Mouse (Mus musculus): ENCODE measurements at regions not wholly inside any gene's neighbourhood (a gene's known extent, or its start where the extent isn't known, plus 50 kb on each side); places are given as distances from the start of the nearest gene placed in this dataset.

DNA sequence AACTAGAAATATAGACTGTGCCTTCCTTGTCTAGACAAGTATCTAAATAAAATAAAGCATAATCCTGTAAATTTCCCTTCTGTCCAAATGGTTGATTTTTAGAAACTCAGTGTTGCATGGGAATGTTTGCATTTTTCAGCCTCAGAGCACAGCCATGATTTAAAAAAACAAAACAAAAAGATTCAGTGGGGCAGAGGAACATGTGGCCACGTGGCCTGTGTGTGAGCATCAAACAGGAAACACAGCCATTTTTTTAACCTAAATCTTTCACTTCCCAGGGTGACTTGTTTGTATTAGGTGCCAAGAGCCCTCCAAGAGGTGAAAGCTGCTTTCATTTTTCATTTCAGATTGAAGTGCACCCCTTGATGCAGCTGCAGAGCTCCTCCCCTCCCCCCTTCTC lies 349.5 kb downstream of the Cd109 start:
- H3K27me3 ChIP-seq (ENCODE audit: low read depth, poor library complexity, severe bottlenecking): no peaks in the 10 kb centered on the region
- H3K9me3 ChIP-seq (replicated peaks): no peaks in the 10 kb centered on the region
- H3K27ac ChIP-seq: peak overlapping the region; percentile 71
- H3K4me3 ChIP-seq: no peak overlapping the region
- H3K4me1 ChIP-seq: peaks cover 6% of the 10 kb centered on the region; the same call in 1 of the 2 replicates
- H3K36me3 ChIP-seq: no peaks in the 10 kb centered on the region
- 33% methylated on average over 1 of the region's 1 CpGs for WGBS
- no peak for DNase-seq (ENCODE audit: low spot score)

DNA sequence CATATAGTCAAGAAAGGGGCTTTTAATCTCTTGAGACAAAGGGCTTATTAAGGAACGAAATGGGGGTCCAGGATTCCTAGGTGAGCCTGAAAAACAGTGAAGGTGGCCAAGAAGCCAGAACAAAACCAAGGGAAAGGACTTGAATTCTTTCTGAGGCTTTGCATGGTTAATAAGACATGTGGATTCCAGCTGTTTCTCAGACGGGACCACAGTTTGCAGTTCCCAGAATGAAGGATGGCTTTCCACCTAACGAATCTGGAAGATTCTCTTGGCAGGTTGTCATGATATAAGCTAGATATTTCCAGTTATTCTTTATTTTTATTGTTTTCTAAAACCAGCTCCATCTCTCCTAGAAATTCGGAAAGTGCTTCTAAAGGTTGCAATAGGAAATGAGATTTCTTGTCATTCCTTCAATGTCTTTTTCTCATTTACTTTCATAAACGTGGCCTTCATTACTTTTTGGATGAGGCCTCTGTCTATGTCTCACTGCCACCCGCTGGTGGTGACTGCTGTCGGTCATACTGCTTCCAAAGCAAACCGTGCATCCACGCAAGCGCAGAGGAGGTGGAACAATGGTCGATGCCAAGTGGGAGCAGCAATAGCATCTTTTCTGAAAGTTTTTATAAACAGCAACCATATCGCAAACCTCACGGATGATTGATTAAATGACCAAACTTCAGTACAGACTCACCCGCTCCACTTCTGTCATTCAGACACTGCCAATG lies 350.0 kb downstream of the Cd109 start:
- Histone ChIP-seq H3K9me3 (replicated peaks) (no peaks in the 10 kb centered on the region), H3K27me3 (ENCODE audit: low read depth, poor library complexity, severe bottlenecking) (no peaks in the 10 kb centered on the region), H3K36me3 (no peaks in the 10 kb centered on the region), H3K27ac (peak overlapping the region; percentile 71), H3K4me3 (no peak overlapping the region), H3K4me1 (peaks cover 6% of the 10 kb centered on the region; the same call in 1 of the 2 replicates)
- 74% methylated on average over 14 of the region's 14 CpGs for WGBS
- DNase-seq (ENCODE audit: low spot score): no peak

- H3K9me3 ChIP-seq (replicated peaks): no peaks in the 10 kb centered on the region
- no peaks in the 10 kb centered on the region for H3K27me3 ChIP-seq (ENCODE audit: low read depth, poor library complexity, severe bottlenecking)
- H3K36me3 ChIP-seq: no peaks in the 10 kb centered on the region
- H3K27ac ChIP-seq: no peak overlapping the region
- no peak for DNase-seq (ENCODE audit: low spot score)
- no peaks in the 10 kb centered on the region for H3K4me1 ChIP-seq
- WGBS: 87% methylated on average over 3 of the region's 3 CpGs
- no peak overlapping the region for H3K4me3 ChIP-seq
These were observed 356.4 kb downstream of the Cd109 start for GRCm38 (mm10) chr9:78971731-78972130.

DNA sequence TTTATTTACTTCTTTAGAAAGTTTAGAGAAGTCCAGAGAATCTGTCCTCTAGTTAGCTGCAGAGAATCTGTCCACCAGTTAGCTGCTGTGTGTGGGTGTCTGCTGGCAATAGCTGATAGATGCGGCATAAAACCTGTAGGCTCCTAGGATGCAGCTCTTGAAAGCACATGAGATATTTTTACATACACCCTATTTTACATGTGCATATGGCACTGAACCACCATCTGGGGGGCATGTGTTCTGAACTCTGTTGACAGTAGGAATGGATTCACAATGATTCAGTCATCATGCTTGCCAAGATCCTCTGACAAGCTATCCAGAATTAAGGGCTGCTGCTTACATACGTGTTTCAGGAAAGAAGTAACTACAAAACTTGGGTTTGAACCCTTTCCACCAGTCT lies 368.4 kb downstream of the Cd109 start:
- Histone ChIP-seq H3K36me3 (no peaks in the 10 kb centered on the region), H3K4me1 (no peaks in the 10 kb centered on the region), H3K9me3 (replicated peaks) (no peaks in the 10 kb centered on the region), H3K27ac (no peak overlapping the region), H3K4me3 (no peak overlapping the region), H3K27me3 (ENCODE audit: low read depth, poor library complexity, severe bottlenecking) (no peaks in the 10 kb centered on the region)
- WGBS: 88% methylated on average over 2 of the region's 2 CpGs
- DNase-seq (ENCODE audit: low spot score): no peak

GRCm38 (mm10) chr9:78985184-78985864 lies 370.0 kb downstream of the Cd109 start:
- H3K36me3 ChIP-seq: no peaks in the 10 kb centered on the region
- no peaks in the 10 kb centered on the region for H3K9me3 ChIP-seq (replicated peaks)
- H3K4me1 ChIP-seq: no peaks in the 10 kb centered on the region
- DNase-seq (ENCODE audit: low spot score): no peak
- WGBS: 86% methylated on average over 5 of the region's 5 CpGs
- no peak overlapping the region for H3K27ac ChIP-seq
- H3K4me3 ChIP-seq: no peak overlapping the region
- no peaks in the 10 kb centered on the region for H3K27me3 ChIP-seq (ENCODE audit: low read depth, poor library complexity, severe bottlenecking)

DNA sequence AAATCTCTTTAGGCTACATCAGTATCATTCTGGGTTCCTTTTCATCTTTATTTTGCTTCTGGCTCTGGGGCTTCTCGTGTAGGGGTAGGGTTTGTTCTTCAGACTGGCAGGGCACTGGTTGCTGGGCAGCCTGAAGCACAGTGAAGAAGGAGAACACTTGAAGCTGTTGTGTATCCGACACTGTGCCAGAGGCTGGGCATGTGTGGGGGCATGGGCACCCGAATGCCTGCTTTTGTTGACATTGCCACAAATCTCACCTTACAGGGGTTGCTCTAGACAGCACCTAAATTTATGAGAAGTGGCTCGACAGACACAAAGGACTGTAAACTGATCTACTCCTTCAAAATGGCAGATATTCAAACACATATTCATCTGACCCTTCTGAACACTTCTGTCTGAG lies 376.0 kb downstream of the Cd109 start:
- no peaks in the 10 kb centered on the region for H3K27me3 ChIP-seq (ENCODE audit: low read depth, poor library complexity, severe bottlenecking)
- no peak overlapping the region for H3K4me3 ChIP-seq
- no peak for DNase-seq (ENCODE audit: low spot score)
- H3K9me3 ChIP-seq (replicated peaks): no peaks in the 10 kb centered on the region
- H3K4me1 ChIP-seq: no peaks in the 10 kb centered on the region
- whole genome bisulfite sequencing: 67% methylated on average over 4 of the region's 4 CpGs
- H3K27ac ChIP-seq: no peak overlapping the region
- no peaks in the 10 kb centered on the region for H3K36me3 ChIP-seq

DNA sequence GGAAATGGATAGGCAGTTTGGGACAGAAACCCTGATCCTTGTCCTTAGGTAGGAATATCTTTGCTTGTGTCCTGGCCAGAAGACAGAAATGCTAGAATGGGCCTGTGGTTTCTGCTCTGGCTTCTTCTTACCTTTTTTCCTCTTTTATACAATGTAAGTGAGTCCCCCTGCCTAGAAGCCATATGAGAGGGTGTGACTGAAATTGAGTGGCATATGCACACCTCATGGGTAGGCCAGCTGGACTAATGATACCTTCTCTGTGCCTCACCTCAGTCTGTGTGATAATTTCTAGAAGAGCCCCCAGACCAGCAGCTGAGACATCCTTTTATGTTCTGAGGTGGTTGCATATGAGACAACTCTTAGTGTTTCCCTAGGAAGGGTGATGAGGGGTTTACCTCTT lies 385.7 kb downstream of the Cd109 start:
- Histone ChIP-seq H3K27ac (no peak overlapping the region), H3K4me1 (no peaks in the 10 kb centered on the region), H3K9me3 (replicated peaks) (no peaks in the 10 kb centered on the region), H3K4me3 (no peak overlapping the region), H3K27me3 (ENCODE audit: low read depth, poor library complexity, severe bottlenecking) (no peaks in the 10 kb centered on the region), H3K36me3 (no peaks in the 10 kb centered on the region)
- no peak for DNase-seq (ENCODE audit: low spot score)

DNA sequence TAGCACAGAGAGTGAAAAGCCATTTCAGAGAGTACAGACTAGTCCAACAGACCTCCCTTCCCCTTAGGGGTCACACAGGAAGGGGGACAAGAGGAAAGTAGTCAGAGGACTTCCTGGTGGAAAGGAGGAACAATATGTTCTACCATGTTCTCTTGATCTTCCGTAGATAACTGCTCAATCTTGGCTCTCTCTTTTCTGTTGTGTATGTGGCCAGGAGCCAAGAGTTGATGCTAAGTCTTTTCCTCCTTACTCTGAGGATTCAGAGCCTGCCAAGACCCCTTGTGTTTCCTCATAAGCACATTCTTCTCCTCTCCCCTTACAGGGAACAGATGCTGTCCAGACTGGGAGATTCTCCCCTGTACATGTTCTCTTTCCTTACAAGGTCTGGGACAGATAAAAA lies 386.6 kb downstream of the Cd109 start:
- Histone ChIP-seq H3K27me3 (ENCODE audit: low read depth, poor library complexity, severe bottlenecking) (no peaks in the 10 kb centered on the region), H3K36me3 (no peaks in the 10 kb centered on the region), H3K27ac (no peak overlapping the region), H3K4me1 (no peaks in the 10 kb centered on the region), H3K9me3 (replicated peaks) (no peaks in the 10 kb centered on the region), H3K4me3 (no peak overlapping the region)
- 92% methylated on average over 1 of the region's 1 CpGs for WGBS
- DNase-seq (ENCODE audit: low spot score): no peak

DNA sequence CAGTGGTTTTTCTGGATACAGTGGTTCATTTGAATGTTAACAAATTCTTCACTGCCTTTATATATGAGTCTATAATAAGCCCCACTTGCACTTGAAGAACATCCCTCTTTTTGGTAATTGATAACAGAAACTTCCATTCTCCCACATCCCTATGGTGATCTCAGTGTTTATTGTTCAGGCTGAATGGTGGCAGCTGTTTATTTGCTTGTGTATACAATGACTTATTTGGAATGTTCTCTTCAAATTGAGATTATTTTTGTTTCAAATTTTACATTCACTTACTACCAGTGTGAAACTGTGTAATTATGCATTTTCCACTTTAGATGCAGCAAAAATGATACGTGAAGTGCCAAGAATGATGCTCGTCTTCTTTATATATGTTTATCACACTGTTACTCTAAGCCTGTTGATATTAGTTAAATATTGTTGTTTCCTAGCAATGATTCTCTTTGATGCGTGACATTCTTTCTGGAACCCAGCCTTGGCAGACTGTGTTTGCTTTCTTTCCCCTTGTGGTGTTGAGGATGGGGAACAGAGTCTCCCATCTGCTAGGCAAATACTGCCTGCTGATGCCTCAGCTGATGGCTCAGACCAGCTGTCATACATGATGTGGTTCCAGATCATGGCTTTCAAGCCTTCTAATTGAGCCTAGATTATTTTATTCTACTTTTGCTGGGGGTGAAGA lies 389.1 kb downstream of the Cd109 start:
- no peaks in the 10 kb centered on the region for H3K27me3 ChIP-seq (ENCODE audit: low read depth, poor library complexity, severe bottlenecking)
- H3K9me3 ChIP-seq (replicated peaks): no peaks in the 10 kb centered on the region
- no peak overlapping the region for H3K27ac ChIP-seq
- no peaks in the 10 kb centered on the region for H3K36me3 ChIP-seq
- no peaks in the 10 kb centered on the region for H3K4me1 ChIP-seq
- no peak for DNase-seq (ENCODE audit: low spot score)
- no peak overlapping the region for H3K4me3 ChIP-seq
- 94% methylated on average over 3 of the region's 3 CpGs for WGBS

DNA sequence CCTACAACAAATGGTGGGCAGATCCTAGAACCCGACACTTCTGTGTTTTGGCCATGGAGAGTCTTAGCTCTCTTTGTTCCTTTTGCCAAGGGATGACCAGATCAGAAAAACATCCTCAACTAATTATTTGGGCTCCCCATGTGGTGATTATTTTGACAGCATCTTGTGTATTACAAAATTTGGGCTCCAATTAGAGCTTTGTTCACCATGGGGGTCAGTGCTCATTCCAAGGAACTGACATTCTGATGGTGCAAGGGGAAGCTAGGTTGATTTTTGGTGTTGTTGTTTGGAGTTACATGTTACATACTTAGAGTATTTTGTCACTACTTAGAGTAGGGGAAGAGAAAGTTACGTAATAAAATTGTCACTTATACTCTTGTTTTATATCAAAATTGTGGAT lies 406.9 kb downstream of the Cd109 start:
- Histone ChIP-seq H3K27ac (no peak overlapping the region), H3K4me1 (peaks cover 2% of the 10 kb centered on the region), H3K4me3 (no peak overlapping the region), H3K9me3 (replicated peaks) (no peaks in the 10 kb centered on the region), H3K36me3 (no peaks in the 10 kb centered on the region), H3K27me3 (ENCODE audit: low read depth, poor library complexity, severe bottlenecking) (no peaks in the 10 kb centered on the region)
- DNase-seq (ENCODE audit: low spot score): no peak
- 91% methylated on average over 2 of the region's 2 CpGs for WGBS

GRCm38 (mm10) chr9:79028234-79028633 lies 412.9 kb downstream of the Cd109 start:
- 63% methylated on average over 6 of the region's 6 CpGs for WGBS
- no peaks in the 10 kb centered on the region for H3K9me3 ChIP-seq (replicated peaks)
- no peak overlapping the region for H3K27ac ChIP-seq
- no peaks in the 10 kb centered on the region for H3K36me3 ChIP-seq
- H3K4me1 ChIP-seq: peaks cover 22% of the 10 kb centered on the region
- no peaks in the 10 kb centered on the region for H3K27me3 ChIP-seq (ENCODE audit: low read depth, poor library complexity, severe bottlenecking)
- no peak for DNase-seq (ENCODE audit: low spot score)
- no peak overlapping the region for H3K4me3 ChIP-seq

DNA sequence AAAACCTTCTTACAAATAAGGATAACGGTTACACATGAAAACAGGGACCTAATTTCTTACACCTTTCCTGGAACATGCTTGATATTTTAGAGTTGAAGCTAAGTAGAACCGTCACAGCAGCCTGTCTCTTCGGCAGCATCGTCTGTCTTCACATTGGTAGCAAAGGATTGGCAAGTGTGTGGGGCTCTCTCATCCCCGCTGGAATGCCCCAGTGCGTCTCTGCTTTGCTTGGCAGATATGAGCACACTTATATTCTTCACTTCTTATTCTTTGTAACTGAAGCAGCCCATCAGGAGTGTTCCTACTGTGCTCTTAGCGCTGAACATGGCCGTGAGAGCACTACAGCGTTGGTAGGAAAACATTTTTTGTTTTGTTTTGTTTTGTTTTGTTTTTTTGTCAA lies 414.1 kb downstream of the Cd109 start:
- Histone ChIP-seq H3K36me3 (no peaks in the 10 kb centered on the region), H3K4me1 (peaks cover 22% of the 10 kb centered on the region), H3K4me3 (no peak overlapping the region), H3K27ac (peak overlapping the region; percentile 76), H3K9me3 (replicated peaks) (no peaks in the 10 kb centered on the region), H3K27me3 (ENCODE audit: low read depth, poor library complexity, severe bottlenecking) (no peaks in the 10 kb centered on the region)
- no peak for DNase-seq (ENCODE audit: low spot score)
- WGBS: 82% methylated on average over 9 of the region's 9 CpGs

- Histone ChIP-seq H3K36me3 (no peaks in the 10 kb centered on the region), H3K9me3 (replicated peaks) (no peaks in the 10 kb centered on the region), H3K27ac (no peak overlapping the region), H3K4me3 (no peak overlapping the region), H3K27me3 (ENCODE audit: low read depth, poor library complexity, severe bottlenecking) (no peaks in the 10 kb centered on the region), H3K4me1 (no peaks in the 10 kb centered on the region)
- 74% methylated on average over 2 of the region's 2 CpGs for WGBS
- no peak for DNase-seq (ENCODE audit: low spot score)
These were observed 420.3 kb downstream of the Cd109 start for GRCm38 (mm10) chr9:79035677-79036076.
